Mouse (Mus musculus): ENCODE measurements around the gene Abcc1. TPM values are rescaled to one million over a fixed set of nuclear protein-coding genes. Genes with fewer than 3 reads are reported as not detected.

The Abcc1 gene
- polyA plus RNA-seq, 1 experiment from 2014 or later: 3.3 TPM

DNA sequence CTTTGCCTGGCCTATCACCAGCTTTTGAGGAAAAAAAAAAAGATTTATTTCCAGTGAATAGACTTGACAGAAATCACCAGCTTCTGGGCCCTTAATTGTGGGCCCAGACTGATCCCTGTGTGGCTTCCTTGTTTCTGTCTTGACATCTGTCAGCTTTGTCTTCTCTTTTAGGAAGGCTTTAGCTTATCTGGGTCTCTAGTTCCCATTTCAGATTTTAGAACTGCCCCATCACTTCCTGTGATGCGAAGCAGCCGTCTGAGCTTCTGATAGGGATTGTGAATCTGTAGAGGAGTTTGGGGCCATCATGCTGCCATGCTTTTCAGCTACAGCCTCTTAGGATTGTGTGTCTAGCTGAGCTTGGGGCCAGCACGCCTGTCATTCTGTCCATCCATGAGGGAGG lies 48.4 kb downstream of the Abcc1 start:
- WGBS: 64% methylated on average over 3 of the region's 3 CpGs
- no peak for ATAC-seq (ENCODE audit: insufficient number of reproducible peaks, insufficient read depth, low FRiP score, low read depth)

GRCm38 (mm10) chr16:14410611-14411010 lies 49.3 kb downstream of the Abcc1 start:
- Histone ChIP-seq H3K36me3 (ENCODE audit: control insufficient read depth, insufficient read depth, low read length) (0 out of 2 replicates have a peak, but pooled peaks cover 6% of the 10 kb centered on the region), H3K4me1 (ENCODE audit: control insufficient read depth in 2 of 2, insufficient read depth in 2 of 2, low read length in 2 of 2) (no peaks in the 10 kb centered on the region), H3K27ac (replicated peaks in 1 of 2; ENCODE audit: control insufficient read depth in 1 of 2, insufficient read depth in 1 of 2, low read depth in 2 of 2, low read length in 2 of 2) (no peak overlapping the region), H3K27me3 (ENCODE audit: control insufficient read depth, insufficient read depth, low read length) (no peaks in the 10 kb centered on the region), H3K4me2 (ENCODE audit: low read length) (no peak overlapping the region), H3K9me3 (ENCODE audit: control insufficient read depth, low read length) (no peaks in the 10 kb centered on the region), H3K4me3 (ENCODE audit: control insufficient read depth in 1 of 2, insufficient read depth in 1 of 2, low read depth in 1 of 2, low read length in 2 of 2) (no peak overlapping the region), H3K9ac (ENCODE audit: low read length) (no peak overlapping the region)
- no peak for ATAC-seq (ENCODE audit: insufficient number of reproducible peaks, insufficient read depth, low FRiP score, low read depth)
- WGBS: 86% methylated on average over 7 of the region's 7 CpGs

More for the DNA sequence above, 48.4 kb downstream of the Abcc1 start:
- Histone ChIP-seq H3K36me3 (ENCODE audit: control insufficient read depth, insufficient read depth, low read length) (0 out of 2 replicates have a peak, but pooled peaks cover 6% of the 10 kb centered on the region), H3K4me1 (ENCODE audit: control insufficient read depth in 2 of 2, insufficient read depth in 2 of 2, low read length in 2 of 2) (no peaks in the 10 kb centered on the region), H3K27ac (replicated peaks in 1 of 2; ENCODE audit: control insufficient read depth in 1 of 2, insufficient read depth in 1 of 2, low read depth in 2 of 2, low read length in 2 of 2) (no peak overlapping the region), H3K27me3 (ENCODE audit: control insufficient read depth, insufficient read depth, low read length) (no peaks in the 10 kb centered on the region), H3K9ac (ENCODE audit: low read length) (no peak overlapping the region), H3K9me3 (ENCODE audit: control insufficient read depth, low read length) (no peaks in the 10 kb centered on the region), H3K4me2 (ENCODE audit: low read length) (no peak overlapping the region), H3K4me3 (ENCODE audit: control insufficient read depth in 1 of 2, insufficient read depth in 1 of 2, low read depth in 1 of 2, low read length in 2 of 2) (no peak overlapping the region)

DNA sequence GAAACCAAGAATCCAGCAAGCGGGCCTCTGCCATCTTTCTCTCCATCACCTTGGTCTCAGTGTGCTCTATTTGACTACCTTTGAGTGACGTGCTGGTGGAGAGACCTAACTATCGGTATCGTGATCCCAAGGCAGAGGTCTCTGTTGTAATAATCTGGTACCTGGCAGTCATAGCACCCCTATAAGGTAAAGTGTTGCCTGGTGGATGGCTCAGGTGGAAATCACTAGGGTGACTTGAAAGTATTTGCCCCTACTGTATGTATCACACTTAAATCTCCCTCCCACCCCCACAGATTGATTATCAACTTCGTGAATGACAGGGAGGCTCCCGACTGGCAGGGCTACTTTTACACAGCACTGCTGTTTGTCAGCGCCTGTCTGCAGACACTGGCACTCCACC lies 49.8 kb downstream of the Abcc1 start:
- Histone ChIP-seq H3K36me3 (ENCODE audit: control insufficient read depth, insufficient read depth, low read length) (0 out of 2 replicates have a peak, but pooled peaks cover 6% of the 10 kb centered on the region), H3K4me2 (ENCODE audit: low read length) (no peak overlapping the region), H3K4me3 (ENCODE audit: control insufficient read depth in 1 of 2, insufficient read depth in 1 of 2, low read depth in 1 of 2, low read length in 2 of 2) (no peak overlapping the region), H3K9me3 (ENCODE audit: control insufficient read depth, low read length) (no peaks in the 10 kb centered on the region), H3K9ac (ENCODE audit: low read length) (no peak overlapping the region), H3K27ac (replicated peaks in 1 of 2; ENCODE audit: control insufficient read depth in 1 of 2, insufficient read depth in 1 of 2, low read depth in 2 of 2, low read length in 2 of 2) (no peak overlapping the region), H3K4me1 (ENCODE audit: control insufficient read depth in 2 of 2, insufficient read depth in 2 of 2, low read length in 2 of 2) (no peaks in the 10 kb centered on the region), H3K27me3 (ENCODE audit: control insufficient read depth, insufficient read depth, low read length) (no peaks in the 10 kb centered on the region)
- no peak for ATAC-seq (ENCODE audit: insufficient number of reproducible peaks, insufficient read depth, low FRiP score, low read depth)
- 81% methylated on average over 7 of the region's 7 CpGs for WGBS

- H3K27me3 ChIP-seq (ENCODE audit: control insufficient read depth, insufficient read depth, low read length): no peaks in the 10 kb centered on the region
- no peak overlapping the region for H3K9ac ChIP-seq (ENCODE audit: low read length)
- no peaks in the 10 kb centered on the region for H3K4me1 ChIP-seq (ENCODE audit: control insufficient read depth in 2 of 2, insufficient read depth in 2 of 2, low read length in 2 of 2)
- H3K4me2 ChIP-seq (ENCODE audit: low read length): no peak overlapping the region
- H3K27ac ChIP-seq (replicated peaks in 1 of 2; ENCODE audit: control insufficient read depth in 1 of 2, insufficient read depth in 1 of 2, low read depth in 2 of 2, low read length in 2 of 2): no peak overlapping the region
- H3K4me3 ChIP-seq (ENCODE audit: control insufficient read depth in 1 of 2, insufficient read depth in 1 of 2, low read depth in 1 of 2, low read length in 2 of 2): no peak overlapping the region
- WGBS: 87% methylated on average over 5 of the region's 5 CpGs
- no peaks in the 10 kb centered on the region for H3K9me3 ChIP-seq (ENCODE audit: control insufficient read depth, low read length)
- ATAC-seq (ENCODE audit: insufficient number of reproducible peaks, insufficient read depth, low FRiP score, low read depth): no peak
- H3K36me3 ChIP-seq (ENCODE audit: control insufficient read depth, insufficient read depth, low read length): 0 out of 2 replicates have a peak, but pooled peaks cover 6% of the 10 kb centered on the region
These were observed 51.2 kb downstream of the Abcc1 start for GRCm38 (mm10) chr16:14412551-14412950.

GRCm38 (mm10) chr16:14415206-14415605 lies 53.8 kb downstream of the Abcc1 start:
- Histone ChIP-seq H3K4me1 (ENCODE audit: control insufficient read depth in 2 of 2, insufficient read depth in 2 of 2, low read length in 2 of 2) (no peaks in the 10 kb centered on the region), H3K4me2 (ENCODE audit: low read length) (no peak overlapping the region), H3K9me3 (ENCODE audit: control insufficient read depth, low read length) (no peaks in the 10 kb centered on the region), H3K27me3 (ENCODE audit: control insufficient read depth, insufficient read depth, low read length) (no peaks in the 10 kb centered on the region), H3K4me3 (ENCODE audit: control insufficient read depth in 1 of 2, insufficient read depth in 1 of 2, low read depth in 1 of 2, low read length in 2 of 2) (no peak overlapping the region), H3K36me3 (ENCODE audit: control insufficient read depth, insufficient read depth, low read length) (0 out of 2 replicates have a peak, but pooled peaks cover 6% of the 10 kb centered on the region), H3K27ac (replicated peaks in 1 of 2; ENCODE audit: control insufficient read depth in 1 of 2, insufficient read depth in 1 of 2, low read depth in 2 of 2, low read length in 2 of 2) (no peak overlapping the region), H3K9ac (ENCODE audit: low read length) (no peak overlapping the region)
- 89% methylated on average over 9 of the region's 9 CpGs for WGBS
- no peak for ATAC-seq (ENCODE audit: insufficient number of reproducible peaks, insufficient read depth, low FRiP score, low read depth)

DNA sequence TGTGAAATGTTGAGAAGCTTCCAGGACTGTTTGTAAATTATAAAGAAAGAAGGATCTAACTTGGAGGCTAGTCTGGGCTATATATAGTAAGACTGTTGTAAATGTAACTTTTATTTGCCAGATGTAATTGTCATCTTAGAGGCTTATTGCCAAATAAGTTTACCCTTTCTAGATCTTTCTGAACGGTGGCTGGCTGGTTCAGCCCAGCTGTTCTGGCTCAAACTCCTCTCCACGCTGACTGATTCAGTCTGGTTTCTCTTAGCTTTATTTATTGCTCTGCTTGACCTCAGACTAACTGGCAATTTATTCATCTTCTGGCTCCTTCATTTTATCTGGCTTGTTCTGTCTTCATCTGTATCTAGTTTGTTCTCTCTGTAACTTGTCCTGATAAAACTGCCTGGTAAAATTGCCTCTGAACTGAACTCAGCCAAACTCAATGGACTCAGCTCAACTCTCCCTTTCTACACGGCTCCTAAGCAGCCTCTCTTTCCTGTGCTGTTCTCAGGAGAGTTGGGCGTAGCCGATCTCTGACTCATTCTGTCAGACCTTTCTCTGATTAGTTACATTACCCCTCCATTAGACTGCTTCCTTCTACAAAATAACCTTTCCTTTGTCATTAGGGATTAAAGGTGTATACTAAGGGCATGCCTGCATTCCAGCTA lies 55.7 kb downstream of the Abcc1 start:
- no peak overlapping the region for H3K27ac ChIP-seq (replicated peaks in 1 of 2; ENCODE audit: control insufficient read depth in 1 of 2, insufficient read depth in 1 of 2, low read depth in 2 of 2, low read length in 2 of 2)
- H3K36me3 ChIP-seq (ENCODE audit: control insufficient read depth, insufficient read depth, low read length): no peaks in the 10 kb centered on the region
- ATAC-seq (ENCODE audit: insufficient number of reproducible peaks, insufficient read depth, low FRiP score, low read depth): no peak
- H3K4me3 ChIP-seq (ENCODE audit: control insufficient read depth in 1 of 2, insufficient read depth in 1 of 2, low read depth in 1 of 2, low read length in 2 of 2): no peak overlapping the region
- WGBS: 75% methylated on average over 5 of the region's 5 CpGs
- H3K4me2 ChIP-seq (ENCODE audit: low read length): no peak overlapping the region
- no peaks in the 10 kb centered on the region for H3K9me3 ChIP-seq (ENCODE audit: control insufficient read depth, low read length)
- H3K4me1 ChIP-seq (ENCODE audit: control insufficient read depth in 2 of 2, insufficient read depth in 2 of 2, low read length in 2 of 2): no peaks in the 10 kb centered on the region
- H3K27me3 ChIP-seq (ENCODE audit: control insufficient read depth, insufficient read depth, low read length): no peaks in the 10 kb centered on the region
- H3K9ac ChIP-seq (ENCODE audit: low read length): no peak overlapping the region

DNA sequence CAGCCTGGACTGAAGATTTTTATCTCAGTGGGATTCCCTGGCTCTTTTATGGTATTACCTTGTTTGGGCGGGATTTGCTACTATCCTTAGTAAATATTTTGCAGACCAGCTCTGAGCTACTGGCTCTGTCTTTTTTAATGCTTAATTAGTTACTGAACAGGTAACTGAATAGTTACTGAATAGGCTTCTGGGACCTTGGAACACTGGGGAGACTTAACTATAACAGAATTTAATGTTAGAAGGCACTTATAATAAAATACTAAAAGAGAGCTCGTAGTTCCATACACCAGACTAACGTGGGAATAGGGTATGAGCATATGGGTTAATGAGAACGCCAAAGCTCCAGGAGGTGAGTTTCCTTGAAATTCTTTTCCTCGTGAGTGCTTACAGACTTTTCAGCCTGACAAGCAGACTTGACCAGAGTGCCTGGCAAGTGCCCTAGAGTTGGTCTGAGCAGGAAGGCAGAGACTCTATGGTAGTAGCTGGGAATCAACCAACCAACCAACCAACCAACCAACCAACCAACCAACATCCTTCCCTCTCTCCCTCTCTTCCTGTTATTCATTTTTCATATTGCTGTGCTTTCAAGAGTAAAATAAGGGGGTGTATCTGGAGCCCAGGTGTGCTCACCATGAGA lies 59.3 kb downstream of the Abcc1 start:
- H3K4me2 ChIP-seq (ENCODE audit: low read length): no peak overlapping the region
- no peak overlapping the region for H3K4me3 ChIP-seq (ENCODE audit: control insufficient read depth in 1 of 2, insufficient read depth in 1 of 2, low read depth in 1 of 2, low read length in 2 of 2)
- H3K9ac ChIP-seq (ENCODE audit: low read length): no peak overlapping the region
- no peaks in the 10 kb centered on the region for H3K4me1 ChIP-seq (ENCODE audit: control insufficient read depth in 2 of 2, insufficient read depth in 2 of 2, low read length in 2 of 2)
- WGBS: 76% methylated on average over 5 of the region's 5 CpGs
- H3K9me3 ChIP-seq (ENCODE audit: control insufficient read depth, low read length): no peaks in the 10 kb centered on the region
- no peaks in the 10 kb centered on the region for H3K27me3 ChIP-seq (ENCODE audit: control insufficient read depth, insufficient read depth, low read length)
- no peak for ATAC-seq (ENCODE audit: insufficient number of reproducible peaks, insufficient read depth, low FRiP score, low read depth)
- no peaks in the 10 kb centered on the region for H3K36me3 ChIP-seq (ENCODE audit: control insufficient read depth, insufficient read depth, low read length)
- H3K27ac ChIP-seq (replicated peaks in 1 of 2; ENCODE audit: control insufficient read depth in 1 of 2, insufficient read depth in 1 of 2, low read depth in 2 of 2, low read length in 2 of 2): no peak overlapping the region

All from heart, embryonic 14.5 days (tissue).